Mouse (Mus musculus): ENCODE results near the gene Hist1h2ah.

- TF ChIP-seq POLR2A (IDR thresholded peaks at IDR 0.05; ENCODE audit: low read depth, low read length) (no peak), CTCF (conservative IDR thresholded peaks at IDR 0.05 in 1 of 2, IDR thresholded peaks at IDR 0.05 in 1 of 2; ENCODE audit: low read depth in 2 of 2, low read length in 2 of 2) (no peak), CHD1 (IDR thresholded peaks at IDR 0.05; ENCODE audit: low read depth, low read length) (no peak), HCFC1 (IDR thresholded peaks at IDR 0.05; ENCODE audit: low read depth, low read length) (no peak), MYC (IDR thresholded peaks at IDR 0.05; ENCODE audit: low read depth, low read length) (no peak), SMC3 (IDR thresholded peaks at IDR 0.05; ENCODE audit: low read depth, low read length) (no peak), MXI1 (IDR thresholded peaks at IDR 0.05; ENCODE audit: low read depth, low read length) (no peak), MAZ (IDR thresholded peaks at IDR 0.05; ENCODE audit: low read depth, low read length) (no peak), EP300 (IDR thresholded peaks at IDR 0.05; ENCODE audit: low read length) (no peak), ZMIZ1 (IDR thresholded peaks at IDR 0.05; ENCODE audit: low read depth, low read length) (no peak), MEF2A (IDR thresholded peaks at IDR 0.05; ENCODE audit: borderline replicate concordance, low read depth, low read length) (no peak)
These were observed 42.8 kb downstream of the Hist1h2ah start for GRCm38 (mm10) chr13:21992550-21992949.
